Mouse (Mus musculus) activated CD4-positive, CD25-positive, alpha-beta regulatory T cell, adult 9 weeks (primary cell): ENCODE results near the gene Pcmtd2. TPM values are rescaled to one million over a fixed set of nuclear protein-coding genes. Genes with fewer than 3 reads are reported as not detected.

Experiments used
- polyA plus RNA-seq: library from polyadenylated mRNA; unstranded; fragments of 100-300 nt; shearing (Covaris generic); gene quantifications from one replicate; pipeline ENCODE4 v1.2.1, GENCODE M21; 2017

Pcmtd2 gene
- 90.0 TPM for polyA plus RNA-seq

DNA sequence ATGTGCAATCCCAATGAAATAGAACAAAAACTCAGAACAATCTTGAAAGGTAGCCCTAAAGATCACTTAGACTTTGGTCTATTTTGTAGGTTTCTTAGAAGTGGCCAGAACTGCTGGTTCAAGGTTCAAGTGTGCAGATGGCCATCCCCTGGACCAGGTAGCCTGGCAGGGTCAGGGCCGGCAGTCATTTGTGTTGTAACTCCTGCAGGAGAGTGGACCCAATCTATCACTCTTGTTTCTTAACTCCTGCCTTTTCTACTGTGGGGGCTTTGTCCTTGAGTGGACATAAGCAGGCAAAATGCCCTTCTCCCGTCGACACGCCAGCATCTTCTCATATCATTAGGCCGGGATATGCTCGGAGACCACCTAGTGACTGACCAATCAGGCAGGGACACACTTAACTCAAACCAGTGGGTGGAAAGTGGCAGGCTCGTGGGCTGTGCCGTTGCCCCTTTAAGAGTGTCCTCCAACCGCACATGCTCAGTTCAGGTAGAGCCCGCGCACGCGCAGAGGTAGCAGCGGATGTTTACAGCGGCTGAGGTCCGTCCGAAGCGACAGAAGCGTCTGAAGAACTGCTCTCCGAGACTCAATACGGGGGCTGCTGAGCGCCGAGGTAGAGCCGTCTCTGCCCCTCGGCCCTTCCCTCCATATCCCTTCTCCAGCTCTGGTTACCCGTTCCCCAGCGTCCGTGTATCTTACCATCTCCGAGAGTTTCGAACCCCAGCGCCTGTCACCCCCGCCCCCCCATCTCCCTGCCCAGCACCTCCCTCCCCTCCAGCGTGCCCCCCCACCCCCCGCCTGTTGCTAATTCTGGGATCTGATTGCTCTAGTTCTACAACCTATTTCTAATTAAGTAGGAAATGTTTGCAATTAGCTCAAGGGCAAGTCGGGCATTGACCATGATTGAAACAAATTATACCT is at the start of gene Pcmtd2:
Pcmtd2 (plus strand) TSS at position 483 of the 921 bp plus-strand sequence.

DNA sequence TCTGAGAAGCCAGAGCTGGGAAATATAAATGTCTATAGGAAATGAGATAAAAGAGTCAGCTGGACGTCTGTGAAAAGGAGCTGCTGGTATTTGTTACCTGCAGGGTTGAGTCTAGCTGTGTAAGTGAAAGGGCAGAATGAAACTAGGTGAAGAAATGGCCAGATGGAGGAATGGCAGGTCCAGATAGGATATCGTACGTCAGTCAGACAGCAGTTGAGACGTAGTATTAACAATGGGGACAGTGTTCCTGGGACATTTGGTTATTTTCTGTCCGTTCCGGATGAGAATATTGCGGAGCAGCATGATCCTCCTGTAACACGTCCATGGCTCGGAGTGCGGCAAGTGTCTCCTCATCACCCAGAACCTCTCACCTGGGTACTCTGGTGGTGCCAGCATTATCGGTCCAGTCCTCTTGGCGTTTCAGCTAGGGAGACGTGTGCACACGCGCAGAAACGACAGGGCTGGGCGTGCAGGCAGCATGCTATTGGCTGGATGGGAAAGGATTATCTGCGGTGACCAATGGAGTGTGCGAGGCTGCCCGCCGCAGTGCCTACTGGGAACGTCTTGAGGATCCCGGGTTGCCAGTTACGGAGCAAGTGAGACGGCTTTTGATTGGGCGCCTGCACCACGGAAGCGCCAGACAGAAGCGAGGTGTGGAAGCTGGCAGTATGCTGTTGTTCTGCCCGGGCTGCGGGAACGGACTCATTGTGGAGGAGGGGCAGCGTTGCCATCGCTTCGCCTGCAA is 26.3 kb downstream of the Pcmtd2 start, which contains the start of gene Polr3k:
Polr3k (plus strand) TSS at position 547 of the 745 bp plus-strand sequence.

Other genes with a start within 250 kb of the Pcmtd2 start
- gene Prpf6, start 246.0 kb upstream of the Pcmtd2 start, polyA plus RNA-seq, result 101 TPM
- gene Zfp512b, start 245.1 kb upstream of the Pcmtd2 start, polyA plus RNA-seq, result 15.3 TPM
- gene Samd10, start 238.6 kb upstream of the Pcmtd2 start, polyA plus RNA-seq, result 7.0 TPM
- gene Gm29797, start 180.8 kb upstream of the Pcmtd2 start, polyA plus RNA-seq, result not detected
- not detected for gene Sox18, start 166.2 kb upstream of the Pcmtd2 start, polyA plus RNA-seq
- 15.2 TPM for gene Tcea2, start 157.5 kb upstream of the Pcmtd2 start, polyA plus RNA-seq
- gene Rgs19, start 143.9 kb upstream of the Pcmtd2 start, polyA plus RNA-seq, result 234 TPM
- gene Lkaaear1, start 139.4 kb upstream of the Pcmtd2 start, polyA plus RNA-seq, result not detected
- gene Oprl1, start 122.8 kb upstream of the Pcmtd2 start, polyA plus RNA-seq, result not detected
- not detected for gene Myt1, start 74.5 kb upstream of the Pcmtd2 start, polyA plus RNA-seq
- gene Polr3k, start 26.5 kb downstream of the Pcmtd2 start, polyA plus RNA-seq, result 35.9 TPM
- 0.09 TPM for gene Gm14496, start 153.3 kb downstream of the Pcmtd2 start, polyA plus RNA-seq